ENCODE assay signal across 20 mouse cellular contexts in genomic region chr5:151435106-151435505, GRCm38 (mm10). TPM values are rescaled to one million over a fixed set of nuclear protein-coding genes. Genes with fewer than 3 reads are reported as not detected.
"Had no signal": no experiment of that assay in that cellular context is flagged by ENCODE, and none has a peak within 500 bp of the region (broad histone marks: within the 10 kb centered on the region; RNA-seq: fewer than 3 reads in every experiment).

No protein-coding gene starts in this region.

- H3K4me2 ChIP-seq: midbrain, embryonic 15.5 days had no signal

- DNase-seq: kidney, adult 8-10 months; kidney, postnatal 36 days; lung, adult 2 months; lung, postnatal 36 days; right cerebral cortex, postnatal 14 days; thymus, postnatal 4 days had no signal

- H3K27me3 ChIP-seq: midbrain, embryonic 15.5 days had no signal

- H3K4me3 ChIP-seq: layer of hippocampus, adult 2 months; limb, embryonic 10.5 days; midbrain, embryonic 10.5 days; midbrain, embryonic 15.5 days had no signal

- ATAC-seq: inflammation-experienced regulatory T-cells, adult 6 months; intestine, postnatal 0 days; lung, postnatal 0 days; midbrain, embryonic 15.5 days had no signal

- H3K27ac ChIP-seq: kidney, postnatal 0 days; layer of hippocampus, adult 2 months; limb, embryonic 10.5 days; midbrain, embryonic 10.5 days; midbrain, embryonic 15.5 days had no signal

- H3K36me3 ChIP-seq: limb, embryonic 10.5 days; midbrain, embryonic 10.5 days; midbrain, embryonic 15.5 days had no signal

- H3K4me1 ChIP-seq: limb, embryonic 10.5 days; midbrain, embryonic 10.5 days; midbrain, embryonic 15.5 days had no signal

- H3K9me3 ChIP-seq: limb, embryonic 10.5 days; midbrain, embryonic 10.5 days; midbrain, embryonic 15.5 days had no signal

- H3K9ac ChIP-seq: midbrain, embryonic 15.5 days had no signal

RNA-seq across cellular contexts. Expression of gene Gm42906, which starts 7.1 kb away (rescaled TPM):
- total RNA-seq: layer of hippocampus, adult 2 months; layer of hippocampus, postnatal 10 days; megakaryocyte progenitor cell, adult 5-6 weeks had no signal
- polyA plus RNA-seq: inflammation-experienced regulatory T-cells, adult 6 months; intestine, postnatal 0 days; kidney, postnatal 0 days; limb, embryonic 10.5 days; limb, embryonic 14.5 days; lung, adult 2 months; midbrain, embryonic 10.5 days; midbrain, embryonic 15.5 days; neural tube, embryonic 14.5 days; small intestine, adult 2 months; stomach, embryonic 16.5 days had no signal
